Comparison of ENCODE assay signal across 8 mouse cellular contexts in genomic region chr11:100701301-100701700, GRCm38 (mm10). TPM values are rescaled to one million over a fixed set of nuclear protein-coding genes. Genes with fewer than 3 reads are reported as not detected.
DNase-seq lines count a peak whose midpoint lies in the region; ATAC-seq lines count a peak whose summit lies in the region.

No protein-coding gene starts in this region.

- no peaks in the 10 kb centered on the region for H3K9me3 ChIP-seq in forebrain, embryonic 12.5 days
- no peaks in the 10 kb centered on the region for H3K9me3 ChIP-seq in limb, embryonic 12.5 days
- no peaks in the 10 kb centered on the region for H3K9me3 ChIP-seq in midbrain, embryonic 11.5 days (ENCODE audit: control insufficient read depth, low read length)

- intact Hi-C loops in left cerebral cortex, postnatal 14 days (cut with DNase I), result no loop called here

- peaks cover 21% of the 10 kb centered on the region for H3K36me3 ChIP-seq in forebrain, embryonic 12.5 days (replicated peaks)
- peaks cover 21% of the 10 kb centered on the region for H3K36me3 ChIP-seq in limb, embryonic 12.5 days
- H3K36me3 ChIP-seq in midbrain, embryonic 11.5 days (ENCODE audit: control insufficient read depth, insufficient read depth, low read length), result peaks cover 6% of the 10 kb centered on the region; the same call in 1 of the 2 replicates

- WGBS in forebrain, embryonic 12.5 days, result 5% methylated on average over 14 of the region's 14 CpGs
- WGBS in limb, embryonic 12.5 days, result 3% methylated on average over 14 of the region's 14 CpGs
- 4% methylated on average over 14 of the region's 14 CpGs for WGBS in midbrain, embryonic 11.5 days

- ATAC-seq in forebrain, embryonic 12.5 days (ENCODE audit: low FRiP score), result no peak
- peak; percentile 42 to 44; a peak in 2 of 4 replicates for ATAC-seq in hematopoietic stem cell, adult 5-6 weeks (replicated peaks in 1 of 2; ENCODE audit: insufficient read depth in 1 of 2, low FRiP score in 2 of 2, low TSS enrichment in 1 of 2, low read depth in 1 of 2, poor library complexity in 2 of 2, severe bottlenecking in 2 of 2)
- no peak for ATAC-seq in limb, embryonic 12.5 days (ENCODE audit: insufficient number of reproducible peaks, insufficient read depth, low FRiP score, low TSS enrichment, low read depth)
- ATAC-seq in midbrain, embryonic 11.5 days (ENCODE audit: low FRiP score), result no peak

- H3K4me1 ChIP-seq in forebrain, embryonic 12.5 days, result peaks cover 6% of the 10 kb centered on the region
- H3K4me1 ChIP-seq in limb, embryonic 12.5 days (replicated peaks), result peaks cover 13% of the 10 kb centered on the region; the same call in 1 of the 2 replicates
- H3K4me1 ChIP-seq in midbrain, embryonic 11.5 days (ENCODE audit: control insufficient read depth, insufficient read depth, low read length), result no peaks in the 10 kb centered on the region

- no peak overlapping the region for H3K27ac ChIP-seq in forebrain, embryonic 12.5 days
- H3K27ac ChIP-seq in limb, embryonic 12.5 days, result no peak overlapping the region
- H3K27ac ChIP-seq in midbrain, embryonic 11.5 days (ENCODE audit: low read depth, low read length), result no peak overlapping the region

- no peak overlapping the region for H3K9ac ChIP-seq in forebrain, embryonic 12.5 days
- no peak overlapping the region; the same call in 1 of the 2 replicates for H3K9ac ChIP-seq in limb, embryonic 12.5 days (replicated peaks)
- H3K9ac ChIP-seq in midbrain, embryonic 11.5 days (ENCODE audit: low read length), result no peak overlapping the region

- H3K4me2 ChIP-seq in forebrain, embryonic 12.5 days, result peak overlapping the region; percentile 39
- H3K4me2 ChIP-seq in limb, embryonic 12.5 days, result peak overlapping the region; percentile 54
- H3K4me2 ChIP-seq in midbrain, embryonic 11.5 days, result peak overlapping the region; percentile 11

- peak overlapping the region; percentile 5; the same call in 1 of the 2 replicates for H3K4me3 ChIP-seq in forebrain, embryonic 12.5 days (replicated peaks)
- H3K4me3 ChIP-seq in limb, embryonic 12.5 days (replicated peaks), result peak overlapping the region; percentile 28
- no peak overlapping the region for H3K4me3 ChIP-seq in midbrain, embryonic 11.5 days (ENCODE audit: low read depth, low read length)

- H3K27me3 ChIP-seq in forebrain, embryonic 12.5 days, result peaks cover 9% of the 10 kb centered on the region; the same call in 1 of the 2 replicates
- H3K27me3 ChIP-seq in limb, embryonic 12.5 days, result 0 out of 2 replicates have a peak, but pooled peaks cover 7% of the 10 kb centered on the region
- no peaks in the 10 kb centered on the region for H3K27me3 ChIP-seq in midbrain, embryonic 11.5 days (ENCODE audit: control insufficient read depth, insufficient read depth, low read length)

- DNase-seq in spleen, adult 18-20 months, result peak; percentile 62 to 66
- no peak for DNase-seq in spleen, adult 12 weeks (ENCODE audit: low spot score)
- peak; percentile 85 for DNase-seq in midbrain, embryonic 11.5 days (ENCODE audit: low spot score, missing footprints)
- peak; percentile 49 to 54 for DNase-seq in thymus, postnatal 36 days
- no peak for DNase-seq in left cerebral cortex, postnatal 14 days (ENCODE audit: low spot score in 2 of 2)

RNA-seq across cellular contexts. Expression of gene Dhx58, which starts 2.8 kb away (rescaled TPM):
- 2.1 and 2.6 TPM in 2 replicates for polyA plus RNA-seq in forebrain, embryonic 12.5 days (2016; fragmentation: Nextera tagmentation; extraction: Ambion mirVana)
- total RNA-seq in hematopoietic stem cell, adult 5-6 weeks (2017), result 31.1 and 33.1 TPM in 2 replicates
- polyA plus RNA-seq in limb, embryonic 12.5 days (2016; fragmentation: Nextera tagmentation; extraction: Ambion mirVana), result 3.3 and 3.8 TPM in 2 replicates
- polyA plus RNA-seq in midbrain, embryonic 11.5 days (2014; fragmentation: Nextera tagmentation; extraction: Ambion mirVana), result 2.0 and 2.1 TPM in 2 replicates
- total RNA-seq in left cerebral cortex, postnatal 14 days (2021), result 1 to 10 TPM; 1.9 to 2.0 TPM

RNA-seq across cellular contexts. Expression of gene Zfp385c, which starts 9.0 kb away (rescaled TPM):
- 0.12 and 0.61 TPM in 2 replicates for polyA plus RNA-seq in forebrain, embryonic 12.5 days (2016; fragmentation: Nextera tagmentation; extraction: Ambion mirVana)
- total RNA-seq in hematopoietic stem cell, adult 5-6 weeks (2017), result 0.20 TPM in 1 of 2 replicates, not detected in the other
- polyA plus RNA-seq in limb, embryonic 12.5 days (2016; fragmentation: Nextera tagmentation; extraction: Ambion mirVana), result 0.70 and 0.74 TPM in 2 replicates
- 0.72 TPM in 1 of 2 replicates, not detected in the other for polyA plus RNA-seq in midbrain, embryonic 11.5 days (2014; fragmentation: Nextera tagmentation; extraction: Ambion mirVana)
- under 1 TPM; 0.19 to 0.33 TPM for total RNA-seq in left cerebral cortex, postnatal 14 days (2021)

RNA-seq across cellular contexts. Expression of gene Kat2a, which starts 11.0 kb away (rescaled TPM):
- polyA plus RNA-seq in forebrain, embryonic 12.5 days (2016; fragmentation: Nextera tagmentation; extraction: Ambion mirVana), result 65.2 and 65.7 TPM in 2 replicates
- 26.1 TPM in 2 replicates for total RNA-seq in hematopoietic stem cell, adult 5-6 weeks (2017)
- polyA plus RNA-seq in limb, embryonic 12.5 days (2016; fragmentation: Nextera tagmentation; extraction: Ambion mirVana), result 64.0 and 65.8 TPM in 2 replicates
- polyA plus RNA-seq in midbrain, embryonic 11.5 days (2014; fragmentation: Nextera tagmentation; extraction: Ambion mirVana), result 44.4 and 57.2 TPM in 2 replicates
- total RNA-seq in left cerebral cortex, postnatal 14 days (2021), result 10 to 100 TPM; 63.2 to 64.1 TPM

RNA-seq across cellular contexts. Expression of gene Hspb9, which starts 12.3 kb away (rescaled TPM):
- 0.52 TPM in 1 of 2 replicates, not detected in the other for polyA plus RNA-seq in forebrain, embryonic 12.5 days (2016; fragmentation: Nextera tagmentation; extraction: Ambion mirVana)
- not detected in 2 replicates for total RNA-seq in hematopoietic stem cell, adult 5-6 weeks (2017)
- 0.47 TPM in 1 of 2 replicates, not detected in the other for polyA plus RNA-seq in limb, embryonic 12.5 days (2016; fragmentation: Nextera tagmentation; extraction: Ambion mirVana)
- polyA plus RNA-seq in midbrain, embryonic 11.5 days (2014; fragmentation: Nextera tagmentation; extraction: Ambion mirVana), result 0.47 and 0.52 TPM in 2 replicates
- not detected for total RNA-seq in left cerebral cortex, postnatal 14 days (2021)

RNA-seq across cellular contexts. Expression of gene Rab5c, which starts 36.7 kb away (rescaled TPM):
- polyA plus RNA-seq in forebrain, embryonic 12.5 days (2016; fragmentation: Nextera tagmentation; extraction: Ambion mirVana), result 18.2 and 25.2 TPM in 2 replicates
- total RNA-seq in hematopoietic stem cell, adult 5-6 weeks (2017), result 75.3 and 87.9 TPM in 2 replicates
- 14.3 and 24.3 TPM in 2 replicates for polyA plus RNA-seq in limb, embryonic 12.5 days (2016; fragmentation: Nextera tagmentation; extraction: Ambion mirVana)
- 83.6 and 85.0 TPM in 2 replicates for polyA plus RNA-seq in midbrain, embryonic 11.5 days (2014; fragmentation: Nextera tagmentation; extraction: Ambion mirVana)
- 100 to 1,000 TPM; 159 to 161 TPM for total RNA-seq in left cerebral cortex, postnatal 14 days (2021)

Comparison
In these comparisons a context has a peak if more than half of its experiments do, and no peak if none do; other contexts are left out.
1. DNase-seq: peak in spleen, adult 18-20 months (2 of 2), midbrain, embryonic 11.5 days (single experiment) and thymus, postnatal 36 days (2 of 2); none in spleen, adult 12 weeks (single experiment) and left cerebral cortex, postnatal 14 days (0 of 2).
2. ATAC-seq: peak in hematopoietic stem cell, adult 5-6 weeks (2 of 2); none in forebrain, embryonic 12.5 days (single experiment), limb, embryonic 12.5 days (single experiment) and midbrain, embryonic 11.5 days (single experiment).
3. Peak in every context shown above with its lines, with median percentiles within 50 percentile points of each other: H3K4me2 ChIP-seq.